Mouse (Mus musculus): ENCODE data around the gene Elmo2. TPM values are rescaled to one million over a fixed set of nuclear protein-coding genes. Genes with fewer than 3 reads are reported as not detected.
A peak's percentile ranks its signal among the peaks of the same experiment; 100 is the strongest.

Elmo2 gene
- polyA plus RNA-seq, 1 experiment, result 20.5 TPM

- Histone ChIP-seq H3K4me1 (ENCODE audit: control insufficient read depth, insufficient read depth, insufficient read length, low read length) (peaks cover 9% of the 10 kb centered on the region), H3K27ac (replicated peaks; ENCODE audit: low read depth, low read length) (no peak overlapping the region), H3K4me3 (ENCODE audit: insufficient read depth, low read depth, low read length) (peak overlapping the region; percentile 74)
Observed at GRCm38 (mm10) chr2:165288315-165289031, 37.8 kb downstream of the Elmo2 start.

- peaks cover 9% of the 10 kb centered on the region for H3K4me1 ChIP-seq (ENCODE audit: control insufficient read depth, insufficient read depth, insufficient read length, low read length)
- H3K4me3 ChIP-seq (ENCODE audit: insufficient read depth, low read depth, low read length), result peak within 1 kb of the TSS; percentile 74
- peak within 1 kb of the TSS; percentile 11; the same call in 1 of the 2 replicates for H3K27ac ChIP-seq (replicated peaks; ENCODE audit: low read depth, low read length)
Observed at GRCm38 (mm10) chr2:165287202-165287984, 38.9 kb downstream of the Elmo2 start, which contains the start of gene Slc35c2. TSS of gene Slc35c2 (minus strand) at chr2:165287869.

- peak overlapping the region; percentile 74 for H3K4me3 ChIP-seq (ENCODE audit: insufficient read depth, low read depth, low read length)
- H3K4me1 ChIP-seq (ENCODE audit: control insufficient read depth, insufficient read depth, insufficient read length, low read length), result peaks cover 9% of the 10 kb centered on the region
- 0 out of 2 replicates have a peak overlapping the region, but pooled peaks have one; percentile 11 for H3K27ac ChIP-seq (replicated peaks; ENCODE audit: low read depth, low read length)
Observed at GRCm38 (mm10) chr2:165286361-165287201, 39.7 kb downstream of the Elmo2 start.

GRCm38 (mm10) chr2:165285621-165286020, 40.7 kb downstream of the Elmo2 start:
- no peak overlapping the region for H3K27ac ChIP-seq (replicated peaks; ENCODE audit: low read depth, low read length)
- H3K4me1 ChIP-seq (ENCODE audit: control insufficient read depth, insufficient read depth, insufficient read length, low read length), result peaks cover 9% of the 10 kb centered on the region
- no peak overlapping the region for H3K4me3 ChIP-seq (ENCODE audit: insufficient read depth, low read depth, low read length)

- H3K4me3 ChIP-seq (ENCODE audit: insufficient read depth, low read depth, low read length), result no peak overlapping the region
- H3K27ac ChIP-seq (replicated peaks; ENCODE audit: low read depth, low read length), result no peak overlapping the region
- peaks cover 9% of the 10 kb centered on the region for H3K4me1 ChIP-seq (ENCODE audit: control insufficient read depth, insufficient read depth, insufficient read length, low read length)
Observed at GRCm38 (mm10) chr2:165285034-165285433, 41.2 kb downstream of the Elmo2 start.

- peaks cover 9% of the 10 kb centered on the region for H3K4me1 ChIP-seq (ENCODE audit: control insufficient read depth, insufficient read depth, insufficient read length, low read length)
- no peak overlapping the region for H3K27ac ChIP-seq (replicated peaks; ENCODE audit: low read depth, low read length)
- no peak overlapping the region for H3K4me3 ChIP-seq (ENCODE audit: insufficient read depth, low read depth, low read length)
Observed at GRCm38 (mm10) chr2:165284377-165284776, 41.9 kb downstream of the Elmo2 start.

- peaks cover 6% of the 10 kb centered on the region for H3K4me1 ChIP-seq (ENCODE audit: control insufficient read depth, insufficient read depth, insufficient read length, low read length)
- H3K4me3 ChIP-seq (ENCODE audit: insufficient read depth, low read depth, low read length), result no peak overlapping the region
- no peak overlapping the region for H3K27ac ChIP-seq (replicated peaks; ENCODE audit: low read depth, low read length)
Observed at GRCm38 (mm10) chr2:165283644-165284043, 42.6 kb downstream of the Elmo2 start.

- no peak overlapping the region for H3K4me3 ChIP-seq (ENCODE audit: insufficient read depth, low read depth, low read length)
- H3K4me1 ChIP-seq (ENCODE audit: control insufficient read depth, insufficient read depth, insufficient read length, low read length), result 0 out of 2 replicates have a peak, but pooled peaks cover 1% of the 10 kb centered on the region
- no peak overlapping the region for H3K27ac ChIP-seq (replicated peaks; ENCODE audit: low read depth, low read length)
Observed at GRCm38 (mm10) chr2:165281779-165282311, 44.4 kb downstream of the Elmo2 start.

GRCm38 (mm10) chr2:165279351-165279750, 46.9 kb downstream of the Elmo2 start:
- no peak overlapping the region for H3K27ac ChIP-seq (replicated peaks; ENCODE audit: low read depth, low read length)
- no peak overlapping the region for H3K4me3 ChIP-seq (ENCODE audit: insufficient read depth, low read depth, low read length)
- H3K4me1 ChIP-seq (ENCODE audit: control insufficient read depth, insufficient read depth, insufficient read length, low read length), result no peaks in the 10 kb centered on the region

- Histone ChIP-seq H3K27ac (replicated peaks; ENCODE audit: low read depth, low read length) (no peak overlapping the region), H3K4me3 (ENCODE audit: insufficient read depth, low read depth, low read length) (no peak overlapping the region), H3K4me1 (ENCODE audit: control insufficient read depth, insufficient read depth, insufficient read length, low read length) (no peaks in the 10 kb centered on the region)
Observed at GRCm38 (mm10) chr2:165277188-165277740, 49.0 kb downstream of the Elmo2 start.

- Histone ChIP-seq H3K27ac (replicated peaks; ENCODE audit: low read depth, low read length) (no peak overlapping the region), H3K4me1 (ENCODE audit: control insufficient read depth, insufficient read depth, insufficient read length, low read length) (no peaks in the 10 kb centered on the region), H3K4me3 (ENCODE audit: insufficient read depth, low read depth, low read length) (no peak overlapping the region)
Observed at GRCm38 (mm10) chr2:165275824-165276223, 50.5 kb downstream of the Elmo2 start.

GRCm38 (mm10) chr2:165275124-165275640, 51.1 kb downstream of the Elmo2 start:
- Histone ChIP-seq H3K27ac (replicated peaks; ENCODE audit: low read depth, low read length) (no peak overlapping the region), H3K4me3 (ENCODE audit: insufficient read depth, low read depth, low read length) (no peak overlapping the region)

GRCm38 (mm10) chr2:165273589-165273988, 52.7 kb downstream of the Elmo2 start:
- no peaks in the 10 kb centered on the region for H3K4me1 ChIP-seq (ENCODE audit: control insufficient read depth, insufficient read depth, insufficient read length, low read length)
- no peak overlapping the region for H3K27ac ChIP-seq (replicated peaks; ENCODE audit: low read depth, low read length)
- H3K4me3 ChIP-seq (ENCODE audit: insufficient read depth, low read depth, low read length), result no peak overlapping the region

More at GRCm38 (mm10) chr2:165275124-165275640, 51.1 kb downstream of the Elmo2 start:
- H3K4me1 ChIP-seq (ENCODE audit: control insufficient read depth, insufficient read depth, insufficient read length, low read length), result no peaks in the 10 kb centered on the region

GRCm38 (mm10) chr2:165271326-165271725, 55.0 kb downstream of the Elmo2 start:
- no peaks in the 10 kb centered on the region for H3K4me1 ChIP-seq (ENCODE audit: control insufficient read depth, insufficient read depth, insufficient read length, low read length)
- H3K4me3 ChIP-seq (ENCODE audit: insufficient read depth, low read depth, low read length), result no peak overlapping the region
- H3K27ac ChIP-seq (replicated peaks; ENCODE audit: low read depth, low read length), result no peak overlapping the region
